Mouse (Mus musculus) midbrain, embryonic 13.5 days (tissue): ENCODE data around the gene Eif3k. TPM values are rescaled to one million over a fixed set of nuclear protein-coding genes. Genes with fewer than 3 reads are reported as not detected.
"Not testable (repeated sequence)": the region's sequence is repeated elsewhere in the genome, so short reads cannot be mapped to it uniquely, and the experiment has no call there.

Source experiments
- ATAC-seq: fragments of 200-750 bp; cut with Nextera tagmentation; 2 replicates; pipeline ENCODE4 v1.8.0; 2017; ENCODE audit warnings: mild to moderate bottlenecking, moderate TSS enrichment, moderate library complexity
- H3K27ac ChIP-seq: fragments of 300-500 bp; sonication (generic); 2 replicates; pipeline ENCODE4 v1.5.1; 2015; ENCODE audit warnings: inconsistent platforms, mild to moderate bottlenecking, moderate library complexity
- H3K27me3 ChIP-seq: fragments of 300-500 bp; sonication (generic); 2 replicates; pipeline ENCODE4 v1.6.1; 2015; ENCODE audit warnings: mild to moderate bottlenecking, inconsistent platforms
- H3K36me3 ChIP-seq: fragments of 300-500 bp; sonication (generic); 2 replicates; pipeline ENCODE4 v1.6.1; 2015; ENCODE audit warnings: mild to moderate bottlenecking, inconsistent platforms
- H3K4me1 ChIP-seq: fragments of 300-500 bp; sonication (generic); replicated peaks from 2 replicates; pipeline ENCODE4 v1.6.1; 2015; ENCODE audit warnings: inconsistent platforms
- H3K4me2 ChIP-seq: fragments of 300-500 bp; sonication (generic); replicated peaks from 2 replicates; pipeline ENCODE4 v1.6.1; 2015; ENCODE audit warnings: moderate library complexity, mild to moderate bottlenecking, inconsistent platforms
- H3K4me3 ChIP-seq: fragments of 300-500 bp; sonication (generic); replicated peaks from 2 replicates; pipeline ENCODE4 v1.5.1; 2015; ENCODE audit warnings: mild to moderate bottlenecking, inconsistent platforms
- H3K9ac ChIP-seq: fragments of 300-500 bp; sonication (generic); replicated peaks from 2 replicates; pipeline ENCODE4 v1.6.1; 2015; ENCODE audit warnings: mild to moderate bottlenecking, inconsistent platforms
- H3K9me3 ChIP-seq: fragments of 300-500 bp; sonication (generic); 2 replicates; pipeline ENCODE4 v1.6.1; 2016; ENCODE audit warnings: mild to moderate bottlenecking, inconsistent platforms
- WGBS: fragments of 180-500 bp; shearing (Covaris S2); methylation state at CpG from one replicate; pipeline ENCODE4 v1.1.7; 2015; 5-methylcytosine and 5-hydroxymethylcytosine counted together
- polyA plus RNA-seq: library from polyadenylated mRNA; unstranded; fragments of >200 nt; fragmentation: Nextera tagmentation; extraction: Ambion mirVana; gene quantifications from 2 replicates; pipeline ENCODE4 v1.2.1, GENCODE M21; 2015

The Eif3k gene
- polyA plus RNA-seq, 1 experiment from 2014 or later, result 323 TPM

DNA sequence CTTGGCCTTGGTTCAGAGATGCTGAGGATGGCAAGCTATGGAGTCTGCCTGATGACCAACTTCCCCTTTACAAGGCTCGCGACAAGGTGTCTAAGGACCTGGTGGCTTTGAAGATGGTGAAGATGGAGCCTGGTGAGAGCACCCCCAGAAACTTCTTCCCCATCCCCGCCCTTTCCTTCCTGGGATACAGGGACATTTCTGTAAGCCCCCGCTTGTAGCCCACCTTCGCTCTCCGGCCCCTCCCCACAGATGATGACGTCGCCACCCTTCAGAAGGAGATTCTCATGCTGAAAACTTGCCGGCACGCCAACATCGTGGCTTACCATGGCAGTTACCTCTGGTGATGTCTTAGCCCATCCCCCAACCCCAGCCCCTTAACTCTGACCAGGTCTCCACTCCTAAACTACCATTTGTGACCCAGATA, 1.5 kb upstream of the Eif3k start:
- Histone ChIP-seq H3K36me3 (peaks cover 14% of the 10 kb centered on the region), H3K27me3 (no peaks in the 10 kb centered on the region), H3K4me2 (peak overlapping the region; percentile 82; the same call in 1 of the 2 replicates), H3K4me3 (no peak overlapping the region), H3K4me1 (peaks cover 21% of the 10 kb centered on the region), H3K27ac (no peak overlapping the region), H3K9ac (0 out of 2 replicates have a peak overlapping the region, but pooled peaks have one; percentile 19), H3K9me3 (no peaks in the 10 kb centered on the region)
- no peak for ATAC-seq
- WGBS, result 72% methylated on average over 11 of the region's 11 CpGs

DNA sequence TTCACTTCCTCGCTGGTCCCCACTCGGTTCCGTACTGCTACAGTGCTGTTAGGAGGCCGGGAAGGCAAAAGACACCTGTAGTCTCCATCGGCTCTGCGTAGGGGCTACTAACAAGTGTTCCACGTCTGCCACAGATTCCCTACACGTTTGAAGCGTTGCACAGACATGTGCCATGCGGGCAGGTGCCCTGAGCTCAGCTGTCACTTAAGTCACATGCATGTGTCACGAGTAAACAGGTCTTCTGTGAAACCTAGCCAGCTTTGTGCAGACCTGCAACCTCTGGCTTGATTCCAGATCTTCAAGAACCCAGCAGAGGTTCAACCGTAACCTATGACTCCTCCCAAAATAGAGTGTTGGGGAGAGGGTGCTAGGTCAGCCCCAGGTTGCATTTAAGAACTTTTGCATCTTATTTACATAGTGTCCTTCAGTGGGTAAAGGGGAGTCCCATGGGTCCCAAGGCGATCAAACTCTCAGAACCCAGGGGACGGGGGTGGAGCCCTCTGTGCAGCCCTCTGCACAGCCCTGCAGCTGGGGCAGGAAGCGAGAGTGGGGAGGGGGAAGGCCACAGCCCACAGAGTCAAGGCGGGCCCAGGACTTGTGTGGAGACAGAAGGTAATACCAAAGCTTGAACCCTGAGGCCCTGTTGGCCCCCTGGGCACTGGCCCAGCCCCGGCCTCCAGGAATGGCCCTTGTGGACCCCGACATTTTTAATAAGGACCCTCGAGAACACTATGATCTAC, 780 bp upstream of the Eif3k start:
- Histone ChIP-seq H3K36me3 (peaks cover 21% of the 10 kb centered on the region), H3K27me3 (no peaks in the 10 kb centered on the region), H3K4me3 (peak overlapping the region; percentile 61), H3K27ac (peak overlapping the region; percentile 64), H3K4me1 (peaks cover 21% of the 10 kb centered on the region), H3K9me3 (no peaks in the 10 kb centered on the region), H3K9ac (peak overlapping the region; percentile 73), H3K4me2 (peak overlapping the region; percentile 82)
- ATAC-seq, result peak; percentile 72
- WGBS, result 18% methylated on average over 19 of the region's 19 CpGs

DNA sequence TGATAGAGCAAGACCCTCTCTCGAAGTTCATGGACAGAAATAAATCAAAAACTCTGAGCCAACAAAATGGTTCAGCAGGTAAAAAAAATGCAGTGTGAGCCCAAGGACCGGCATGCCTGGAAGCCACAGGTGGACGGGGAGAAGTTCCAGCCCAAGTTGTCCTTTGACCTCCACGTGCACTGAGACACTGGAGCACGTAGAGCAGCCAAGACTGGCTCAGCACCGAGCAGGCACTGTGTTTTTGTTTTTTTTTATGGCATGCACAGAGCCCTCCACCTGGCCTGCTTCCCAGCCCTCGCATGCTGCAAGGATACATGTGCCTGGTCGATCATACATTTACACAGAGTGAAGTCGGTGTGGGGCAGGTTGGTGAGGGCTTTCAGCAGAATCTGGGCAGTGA, 4.1 kb downstream of the Eif3k start:
- WGBS, result 93% methylated on average over 9 of the region's 9 CpGs
- Histone ChIP-seq H3K4me3 (no peak overlapping the region), H3K9ac (no peak overlapping the region), H3K27me3 (no peaks in the 10 kb centered on the region), H3K27ac (no peak overlapping the region), H3K4me1 (peaks cover 17% of the 10 kb centered on the region), H3K9me3 (no peaks in the 10 kb centered on the region), H3K4me2 (no peak overlapping the region), H3K36me3 (peaks cover 59% of the 10 kb centered on the region)
- ATAC-seq, result no peak

DNA sequence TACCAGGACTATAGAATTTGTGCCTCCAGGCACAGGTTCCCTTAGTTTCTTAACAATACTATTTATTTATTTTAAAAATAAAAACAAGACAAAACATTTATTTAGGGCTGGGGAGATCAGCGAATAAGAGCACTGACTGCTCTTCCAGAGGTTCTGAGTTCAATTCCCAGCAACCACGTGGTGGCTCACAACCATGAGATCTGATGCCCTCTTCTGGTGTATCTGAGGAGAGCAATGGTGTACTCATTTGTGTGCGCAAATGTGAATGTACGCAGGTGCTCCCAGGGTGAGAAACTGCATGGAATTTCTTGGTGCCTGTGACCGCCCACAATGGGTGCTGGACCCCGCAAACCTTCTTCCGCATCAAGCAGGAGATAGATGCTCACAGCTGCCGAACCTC, 8.6 kb downstream of the Eif3k start:
- peaks cover 79% of the 10 kb centered on the region for H3K36me3 ChIP-seq
- 85% methylated on average over 8 of the region's 8 CpGs for WGBS
- no peaks in the 10 kb centered on the region for H3K27me3 ChIP-seq
- H3K4me2 ChIP-seq, result no peak overlapping the region
- ATAC-seq, result no peak
- H3K9ac ChIP-seq, result no peak overlapping the region
- H3K4me1 ChIP-seq, result no peaks in the 10 kb centered on the region
- H3K27ac ChIP-seq, result no peak overlapping the region
- no peak overlapping the region for H3K4me3 ChIP-seq
- no peaks in the 10 kb centered on the region for H3K9me3 ChIP-seq

DNA sequence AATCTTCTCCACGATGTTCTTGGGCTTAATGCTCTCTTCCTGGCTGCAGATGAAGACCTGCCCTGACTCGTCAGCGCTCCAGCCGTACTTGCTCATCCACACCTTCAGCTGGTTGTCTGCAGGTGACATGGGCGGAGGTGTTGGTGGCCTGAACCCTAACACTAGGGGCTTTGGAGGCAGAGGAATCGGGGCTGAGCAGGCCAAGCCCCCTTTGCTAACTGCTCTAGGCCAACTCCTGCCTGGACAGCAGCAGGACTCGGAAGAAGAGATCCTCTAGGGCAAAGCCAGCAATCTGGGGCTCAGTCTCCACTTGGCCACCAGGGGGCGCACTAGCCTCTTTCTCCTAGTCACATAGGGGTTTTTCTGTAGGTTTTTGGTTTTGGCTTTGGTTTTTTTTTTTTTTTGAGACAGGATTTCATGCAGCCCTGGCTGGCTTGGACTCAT, 9.1 kb downstream of the Eif3k start:
- Histone ChIP-seq H3K4me1 (no peaks in the 10 kb centered on the region), H3K36me3 (peaks cover 75% of the 10 kb centered on the region), H3K9me3 (no peaks in the 10 kb centered on the region), H3K4me2 (no peak overlapping the region), H3K9ac (no peak overlapping the region), H3K27me3 (no peaks in the 10 kb centered on the region), H3K27ac (no peak overlapping the region), H3K4me3 (no peak overlapping the region)
- WGBS, result 70% methylated on average over 8 of the region's 8 CpGs
- ATAC-seq, result 0 out of 2 replicates have a peak, but pooled peaks have one; percentile 19

DNA sequence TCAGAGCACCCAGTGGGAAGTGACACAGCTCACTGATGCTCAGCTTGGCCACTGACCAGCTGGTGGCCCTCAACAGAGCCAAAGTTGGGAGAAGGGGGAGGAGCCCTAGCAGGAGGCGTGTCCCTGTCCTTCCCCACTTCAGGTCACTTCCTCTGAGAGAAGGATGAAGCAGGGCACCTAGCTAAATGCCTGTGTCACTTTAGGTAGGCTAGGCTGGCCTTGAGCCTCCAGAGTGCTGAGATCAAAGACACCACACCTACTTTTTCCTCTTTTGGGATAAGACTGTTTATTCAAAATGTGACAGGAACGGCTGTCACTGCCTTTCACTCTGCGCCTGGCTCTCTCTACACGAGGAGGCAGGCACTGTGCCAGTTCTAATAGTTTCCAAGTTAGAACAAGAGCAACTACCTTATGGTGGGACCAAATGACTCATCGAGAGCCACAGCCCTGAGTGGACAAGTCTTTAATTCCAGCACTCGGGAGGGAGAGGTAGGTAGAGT, 9.8 kb downstream of the Eif3k start:
- H3K36me3 ChIP-seq, result peaks cover 67% of the 10 kb centered on the region
- no peaks in the 10 kb centered on the region for H3K4me1 ChIP-seq
- H3K9me3 ChIP-seq, result no peaks in the 10 kb centered on the region
- H3K4me3 ChIP-seq, result no peak overlapping the region
- 87% methylated on average over 6 of the region's 6 CpGs for WGBS
- ATAC-seq, result no peak
- H3K4me2 ChIP-seq, result no peak overlapping the region
- no peak overlapping the region for H3K27ac ChIP-seq
- no peaks in the 10 kb centered on the region for H3K27me3 ChIP-seq
- H3K9ac ChIP-seq, result no peak overlapping the region

DNA sequence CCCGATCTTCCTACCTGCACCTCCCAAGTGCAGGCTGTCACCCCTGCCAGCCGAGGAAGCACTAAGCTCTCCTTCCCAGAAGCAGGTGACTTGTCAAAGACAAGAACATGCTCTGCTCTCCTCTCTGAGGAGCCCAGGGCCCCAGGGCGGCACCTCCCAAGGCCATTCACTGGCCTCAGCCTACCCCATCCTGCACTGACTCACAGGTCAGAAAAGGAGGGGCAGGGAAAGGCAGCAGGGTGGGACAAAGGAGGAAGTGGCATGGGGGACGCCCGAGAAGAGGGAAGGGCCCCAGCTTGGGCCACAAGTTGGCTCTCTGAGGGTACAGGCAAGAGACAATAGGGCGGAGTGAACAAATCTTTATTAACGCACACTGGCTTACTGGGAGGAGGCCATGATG, 10.6 kb downstream of the Eif3k start:
- no peak for ATAC-seq
- H3K9me3 ChIP-seq, result no peaks in the 10 kb centered on the region
- no peaks in the 10 kb centered on the region for H3K27me3 ChIP-seq
- H3K4me3 ChIP-seq, result no peak overlapping the region
- no peaks in the 10 kb centered on the region for H3K4me1 ChIP-seq
- H3K4me2 ChIP-seq, result no peak overlapping the region
- peaks cover 59% of the 10 kb centered on the region for H3K36me3 ChIP-seq
- 94% methylated on average over 7 of the region's 7 CpGs for WGBS
- no peak overlapping the region for H3K9ac ChIP-seq
- no peak overlapping the region for H3K27ac ChIP-seq

DNA sequence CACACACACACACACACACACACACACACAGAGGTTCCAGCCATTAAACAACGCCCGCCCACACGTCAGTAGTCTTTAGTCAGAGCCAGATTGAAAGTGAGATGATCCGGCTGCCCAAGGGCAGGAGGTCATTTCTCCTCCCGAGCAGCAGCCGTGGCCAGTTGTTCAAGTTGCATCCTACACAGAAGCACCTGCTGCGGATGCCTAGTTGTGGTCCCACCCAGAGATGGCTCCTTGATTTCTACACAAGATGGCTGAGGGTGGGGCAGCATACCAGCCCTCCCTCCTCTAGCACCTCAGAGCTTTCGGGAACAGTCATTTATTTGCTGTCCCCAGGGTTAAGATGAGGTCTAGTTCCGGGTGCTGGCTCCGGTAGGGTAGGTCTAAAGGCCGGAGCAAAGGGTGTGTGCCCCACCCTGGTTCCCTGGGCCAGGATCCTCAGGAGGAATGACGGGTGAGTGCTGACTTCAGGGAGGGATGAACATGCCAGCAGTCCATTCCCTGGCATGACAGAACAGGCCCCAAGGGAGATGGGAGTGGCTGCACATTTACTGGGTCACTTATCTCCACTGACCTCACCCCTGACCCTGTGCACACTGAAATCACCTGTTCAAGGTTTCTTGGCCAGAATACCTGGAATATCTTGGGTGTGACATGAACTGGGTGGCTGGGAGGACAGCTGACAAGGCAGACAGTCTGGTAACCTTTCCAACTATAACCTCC, 11.8 kb downstream of the Eif3k start:
- Histone ChIP-seq H3K27ac (no peak overlapping the region), H3K9me3 (no peaks in the 10 kb centered on the region), H3K4me1 (no peaks in the 10 kb centered on the region), H3K9ac (no peak overlapping the region), H3K27me3 (no peaks in the 10 kb centered on the region), H3K4me3 (no peak overlapping the region), H3K36me3 (peaks cover 55% of the 10 kb centered on the region), H3K4me2 (no peak overlapping the region)
- no peak for ATAC-seq
- 83% methylated on average over 12 of the region's 12 CpGs for WGBS

DNA sequence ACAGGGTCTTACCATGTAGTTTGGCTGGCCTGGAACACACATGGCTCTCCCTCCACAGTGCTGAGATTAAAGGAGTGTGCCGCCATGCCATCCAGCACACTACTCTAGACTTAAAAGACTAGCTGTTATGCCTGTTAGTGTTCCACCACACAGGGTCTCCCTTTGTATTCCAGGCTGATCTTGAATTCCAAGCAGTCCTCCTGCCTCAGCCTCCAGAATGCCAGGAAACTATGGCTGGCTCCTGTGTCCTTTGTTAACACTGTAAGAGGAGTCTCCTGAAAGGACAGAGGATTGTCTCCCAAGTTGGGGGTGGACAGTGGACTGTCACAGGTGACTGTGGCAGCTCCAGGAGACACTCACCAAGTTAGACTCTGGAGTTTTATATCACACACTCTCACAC, 12.4 kb downstream of the Eif3k start:
- WGBS, result 94% methylated on average over 1 of the region's 1 CpGs

DNA sequence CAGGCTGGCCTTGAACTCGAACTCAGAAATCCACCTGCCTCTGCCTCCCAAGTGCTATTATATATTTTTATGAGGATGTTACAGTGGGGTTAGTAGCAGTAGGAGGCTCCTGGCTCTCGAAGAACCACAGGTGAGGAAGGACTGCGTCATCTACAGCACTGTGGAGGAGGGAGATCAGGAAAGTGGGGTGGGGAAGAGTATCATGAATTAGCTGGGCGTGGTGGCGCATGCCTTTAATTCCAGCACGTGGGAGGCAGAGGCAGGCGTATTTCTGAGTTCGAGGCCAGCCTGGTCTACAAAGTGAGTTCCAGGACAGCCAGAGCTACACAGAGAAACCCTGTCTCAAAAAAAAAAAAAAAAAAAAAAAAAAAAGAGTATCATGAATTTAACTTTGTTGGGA, 13.5 kb downstream of the Eif3k start:
- not testable (repeated sequence) for H3K27me3 ChIP-seq, H3K27ac ChIP-seq, H3K4me3 ChIP-seq, H3K4me1 ChIP-seq, H3K9me3 ChIP-seq, H3K9ac ChIP-seq, ATAC-seq, H3K4me2 ChIP-seq
- WGBS, result 97% methylated on average over 8 of the region's 8 CpGs
- peaks cover 37% of the 10 kb centered on the region for H3K36me3 ChIP-seq

More for the DNA sequence above, 12.4 kb downstream of the Eif3k start:
- H3K27me3 ChIP-seq, result no peaks in the 10 kb centered on the region
- H3K4me3 ChIP-seq, result no peak overlapping the region
- no peaks in the 10 kb centered on the region for H3K4me1 ChIP-seq
- H3K27ac ChIP-seq, result no peak overlapping the region
- H3K4me2 ChIP-seq, result no peak overlapping the region
- no peak overlapping the region for H3K9ac ChIP-seq
- ATAC-seq, result no peak
- peaks cover 49% of the 10 kb centered on the region for H3K36me3 ChIP-seq
- H3K9me3 ChIP-seq, result no peaks in the 10 kb centered on the region

DNA sequence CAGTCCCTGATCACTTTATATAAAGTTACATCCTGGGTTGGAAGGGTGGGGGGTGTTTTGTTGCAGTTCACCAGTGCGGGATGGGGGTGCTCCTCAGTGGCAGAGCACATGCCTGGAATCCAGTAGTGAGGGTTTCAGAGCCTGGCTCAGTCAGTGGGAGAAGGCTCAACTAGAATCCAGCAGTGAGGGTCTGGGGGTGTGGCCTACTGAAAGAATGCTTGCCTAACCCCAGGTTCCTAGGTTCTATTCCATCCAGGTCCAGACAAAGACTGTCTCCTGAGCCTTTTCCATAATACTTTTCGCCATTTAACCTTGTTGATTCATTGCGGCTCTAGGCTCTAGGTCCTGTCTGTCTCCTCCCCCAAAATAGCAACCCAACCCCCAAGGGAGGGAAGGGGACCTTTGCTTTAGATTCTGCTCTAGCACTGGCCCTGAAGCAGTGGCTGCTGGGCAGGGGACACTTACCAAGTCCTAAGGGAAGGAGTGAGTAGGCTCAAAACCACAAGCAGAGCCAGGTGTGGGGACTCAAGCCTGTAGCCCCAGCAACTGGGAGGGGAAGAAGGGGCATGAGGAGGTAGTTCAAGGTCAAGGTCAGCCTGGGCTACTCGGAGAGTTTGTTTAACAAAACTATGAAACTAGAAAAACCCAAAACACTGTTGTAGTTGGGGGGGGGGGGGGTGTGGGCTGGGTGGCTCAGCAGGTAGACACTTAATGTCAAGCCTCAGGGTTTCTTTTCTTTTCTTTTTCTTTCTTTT, 14.7 kb downstream of the Eif3k start:
- no peak for ATAC-seq
- H3K9ac ChIP-seq, result no peak overlapping the region
- no peaks in the 10 kb centered on the region for H3K27me3 ChIP-seq
- peaks cover 30% of the 10 kb centered on the region for H3K36me3 ChIP-seq
- H3K4me1 ChIP-seq, result no peaks in the 10 kb centered on the region
- H3K9me3 ChIP-seq, result no peaks in the 10 kb centered on the region
- H3K27ac ChIP-seq, result no peak overlapping the region
- H3K4me2 ChIP-seq, result no peak overlapping the region
- 70% methylated on average over 4 of the region's 4 CpGs for WGBS
- no peak overlapping the region for H3K4me3 ChIP-seq

DNA sequence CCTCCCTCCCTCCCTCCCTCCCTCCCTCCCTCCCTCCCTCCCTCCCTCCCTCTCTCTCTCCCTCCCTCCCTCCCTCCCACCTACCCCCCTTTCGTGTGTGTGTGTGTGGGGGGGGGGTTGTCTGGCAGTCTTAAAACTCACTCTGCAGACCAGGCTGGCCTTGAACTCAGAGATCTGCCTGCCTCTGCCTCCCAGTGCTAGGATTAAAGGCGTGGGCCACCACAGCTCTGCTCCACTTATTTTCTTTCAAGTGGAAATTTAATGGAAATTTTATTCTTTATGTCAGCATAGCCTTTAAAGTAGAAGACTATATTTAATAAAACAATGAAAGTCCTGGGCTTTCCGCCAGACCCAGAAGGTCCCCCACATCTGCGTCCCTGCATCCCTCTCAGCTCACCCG, 15.5 kb downstream of the Eif3k start:
- H3K36me3 ChIP-seq, result peaks cover 22% of the 10 kb centered on the region
- H3K4me2 ChIP-seq, result no peak overlapping the region
- no peak overlapping the region for H3K9ac ChIP-seq
- no peak for ATAC-seq
- H3K27me3 ChIP-seq, result no peaks in the 10 kb centered on the region
- H3K4me1 ChIP-seq, result peaks cover 4% of the 10 kb centered on the region
- no peak overlapping the region for H3K4me3 ChIP-seq
- H3K9me3 ChIP-seq, result no peaks in the 10 kb centered on the region
- WGBS, result 85% methylated on average over 4 of the region's 5 CpGs
- no peak overlapping the region for H3K27ac ChIP-seq
